Mouse (Mus musculus): ENCODE measurements around the gene Mob3a.

The Mob3a gene

DNA sequence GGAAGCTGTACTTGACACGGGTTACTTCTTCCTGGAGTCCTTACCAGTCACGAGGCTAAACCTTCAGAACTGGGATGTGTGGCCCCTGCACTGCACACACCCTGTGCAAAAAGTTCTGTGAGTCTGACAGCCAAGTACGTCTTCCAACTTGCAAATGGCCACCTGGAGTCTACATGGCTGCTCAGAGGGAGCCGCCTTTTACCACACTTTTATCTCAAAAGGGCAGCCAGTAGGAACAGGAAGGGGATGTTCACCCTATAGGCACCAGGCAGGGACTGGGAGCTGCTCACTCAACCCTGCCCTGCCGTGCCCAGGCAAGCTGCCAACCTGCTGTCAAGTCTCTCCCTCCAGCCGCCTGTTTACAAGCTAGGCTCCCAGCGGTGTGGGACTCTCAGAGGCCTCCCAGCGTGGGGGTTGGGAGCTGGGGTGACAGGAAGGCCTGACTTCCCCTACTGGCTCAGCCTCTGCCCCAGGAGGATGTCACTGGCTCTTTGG, 23.8 kb downstream of the Mob3a start, which contains the start of gene Mknk2:
Gene Mknk2, minus strand, starts transcription at position 171 of the 495 bp plus-strand sequence.
- peak in 1 of 2 experiments; percentile 83 for DNase-seq (ENCODE audit: low spot score in 2 of 2)

DNA sequence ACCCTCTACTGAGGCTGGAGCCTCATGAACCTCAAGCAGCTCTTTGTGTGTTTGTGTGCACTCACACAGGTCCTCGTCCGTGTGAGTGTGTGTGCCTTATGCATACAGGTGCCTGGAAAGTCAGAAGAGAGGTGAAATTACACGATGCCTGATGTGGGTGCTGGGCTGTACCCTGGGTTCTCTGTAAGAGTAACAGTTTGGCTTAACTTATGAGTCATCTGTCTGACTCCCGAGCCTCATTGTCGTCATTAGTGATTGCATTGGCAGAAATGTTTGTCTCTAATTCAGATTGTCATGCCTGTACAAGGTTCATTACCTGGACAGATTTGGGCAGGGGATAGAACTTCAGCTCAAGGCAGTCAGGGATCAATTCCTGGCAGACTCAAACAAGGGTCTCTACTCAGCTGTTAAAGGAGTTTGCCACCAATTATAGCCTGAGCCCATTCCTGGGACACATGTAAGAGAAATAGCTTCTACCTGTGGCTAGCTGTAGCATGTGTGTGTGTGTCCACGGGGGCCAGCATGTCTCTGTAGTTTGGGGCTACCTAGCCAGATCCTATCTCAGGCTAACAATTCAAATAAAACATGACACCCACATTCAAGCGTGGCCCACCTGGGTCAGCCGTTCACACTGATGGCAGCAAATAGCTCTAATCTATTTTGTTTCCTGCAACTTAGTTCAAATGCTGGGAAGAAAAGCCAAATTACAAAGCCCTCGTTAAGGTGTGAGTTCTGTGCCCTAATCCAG, 24.5 kb downstream of the Mob3a start:
- no peak for DNase-seq (ENCODE audit: low spot score in 2 of 2)

GRCm38 (mm10) chr10:80676198-80676928, 25.4 kb downstream of the Mob3a start:
- DNase-seq (ENCODE audit: low spot score in 2 of 2), result peak; percentile 99

GRCm38 (mm10) chr10:80675405-80676197, 26.2 kb downstream of the Mob3a start:
- DNase-seq (ENCODE audit: low spot score in 2 of 2), result no peak

DNA sequence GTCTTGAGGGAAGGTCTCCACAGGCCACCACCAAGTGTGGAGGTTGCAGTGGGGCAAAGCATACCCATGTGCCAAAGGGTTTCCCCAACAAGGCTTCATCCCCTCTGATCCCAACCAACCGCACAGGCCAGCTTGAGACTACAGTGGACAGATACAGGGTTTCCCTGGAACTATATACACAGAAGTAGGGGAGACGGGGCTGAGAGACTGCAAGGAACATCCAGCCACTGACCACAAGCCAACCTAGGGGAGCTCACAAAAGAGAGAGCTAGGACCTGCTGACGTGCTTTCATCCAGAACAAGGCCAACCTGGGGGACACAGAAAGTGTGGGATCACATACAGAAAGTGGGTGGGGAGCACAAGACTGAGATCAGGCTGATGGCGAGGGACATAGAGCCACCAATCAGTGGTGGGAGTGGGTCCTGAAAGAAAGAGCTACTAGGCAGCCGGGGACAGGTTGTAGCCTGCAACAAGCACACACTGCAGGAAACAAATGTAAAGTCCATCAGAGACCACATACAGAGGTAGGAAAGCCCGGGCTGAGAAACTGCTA, 26.8 kb downstream of the Mob3a start:
- DNase-seq (ENCODE audit: low spot score in 2 of 2), result no peak

DNA sequence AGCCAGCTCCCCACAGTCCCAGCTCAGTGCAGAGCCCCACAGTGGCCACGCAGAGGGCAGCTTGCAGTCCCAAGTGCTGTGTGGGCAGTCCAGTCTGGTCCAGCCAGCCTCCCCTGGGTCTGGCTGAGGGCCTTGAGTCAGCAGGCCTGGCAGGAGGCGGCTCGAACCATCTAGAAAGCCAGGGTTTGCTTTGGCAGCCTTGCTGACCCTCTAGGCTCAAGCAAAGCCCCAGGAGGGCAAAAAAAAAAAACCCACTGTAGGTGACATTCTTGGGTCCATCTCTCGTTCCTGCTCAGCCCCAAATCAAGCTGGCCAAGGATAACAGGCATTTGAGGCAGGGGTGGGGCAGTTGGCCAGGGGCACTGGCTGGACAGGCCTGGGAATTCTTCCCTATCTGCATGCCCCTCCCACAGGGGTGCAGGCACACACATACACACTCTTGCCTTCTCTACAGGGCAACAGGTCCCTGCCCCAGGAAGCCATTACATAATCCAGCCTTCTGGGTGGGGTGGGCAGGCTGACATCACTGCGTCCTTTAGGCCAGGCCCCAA, 27.5 kb downstream of the Mob3a start:
- DNase-seq (ENCODE audit: low spot score in 2 of 2), result no peak

GRCm38 (mm10) chr10:80673690-80674089, 28.1 kb downstream of the Mob3a start:
- DNase-seq (ENCODE audit: low spot score in 2 of 2), result no peak

GRCm38 (mm10) chr10:80671936-80672690, 29.7 kb downstream of the Mob3a start:
- no peak for DNase-seq (ENCODE audit: low spot score in 2 of 2)

DNA sequence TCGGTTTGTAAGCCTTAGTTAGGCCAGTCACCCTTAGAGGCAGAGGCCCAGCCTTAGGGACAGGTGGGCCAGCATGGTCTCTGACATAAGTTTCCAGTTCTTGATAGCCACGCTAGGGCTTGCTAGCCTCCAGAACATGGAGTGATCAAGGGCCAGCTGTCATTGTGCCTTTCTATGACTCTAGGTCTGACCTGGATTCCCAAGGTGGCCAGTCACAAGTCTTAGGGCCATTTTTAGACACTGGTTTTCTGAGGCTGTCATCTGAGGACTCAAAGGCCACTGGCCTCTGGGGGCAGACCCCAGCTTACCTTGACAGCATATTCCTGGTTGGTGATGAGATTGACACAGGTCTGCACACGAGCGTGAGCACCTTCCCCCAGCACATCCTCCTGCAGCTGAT, 30.5 kb downstream of the Mob3a start:
- no peak for DNase-seq (ENCODE audit: low spot score in 2 of 2)

DNA sequence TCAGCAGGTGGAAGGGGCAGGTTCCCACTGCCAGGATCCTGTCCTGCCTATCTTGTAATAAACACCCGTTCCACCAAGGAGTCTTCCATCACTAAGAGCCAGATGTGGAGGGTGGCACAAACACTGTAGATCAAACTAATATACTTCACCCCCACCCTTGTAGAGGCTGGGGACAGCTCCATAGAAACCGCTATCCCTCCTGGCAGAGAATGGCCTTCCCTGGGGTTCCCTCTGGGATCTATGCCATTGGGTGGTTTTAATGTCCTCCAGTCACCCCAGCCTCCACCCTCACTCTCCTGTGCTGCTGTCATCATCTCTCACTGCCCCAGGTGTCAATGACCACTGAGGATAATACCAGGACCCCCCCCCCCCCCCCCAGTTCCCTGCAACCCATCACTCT, 31.2 kb downstream of the Mob3a start:
- DNase-seq (ENCODE audit: low spot score in 2 of 2), result no peak

DNA sequence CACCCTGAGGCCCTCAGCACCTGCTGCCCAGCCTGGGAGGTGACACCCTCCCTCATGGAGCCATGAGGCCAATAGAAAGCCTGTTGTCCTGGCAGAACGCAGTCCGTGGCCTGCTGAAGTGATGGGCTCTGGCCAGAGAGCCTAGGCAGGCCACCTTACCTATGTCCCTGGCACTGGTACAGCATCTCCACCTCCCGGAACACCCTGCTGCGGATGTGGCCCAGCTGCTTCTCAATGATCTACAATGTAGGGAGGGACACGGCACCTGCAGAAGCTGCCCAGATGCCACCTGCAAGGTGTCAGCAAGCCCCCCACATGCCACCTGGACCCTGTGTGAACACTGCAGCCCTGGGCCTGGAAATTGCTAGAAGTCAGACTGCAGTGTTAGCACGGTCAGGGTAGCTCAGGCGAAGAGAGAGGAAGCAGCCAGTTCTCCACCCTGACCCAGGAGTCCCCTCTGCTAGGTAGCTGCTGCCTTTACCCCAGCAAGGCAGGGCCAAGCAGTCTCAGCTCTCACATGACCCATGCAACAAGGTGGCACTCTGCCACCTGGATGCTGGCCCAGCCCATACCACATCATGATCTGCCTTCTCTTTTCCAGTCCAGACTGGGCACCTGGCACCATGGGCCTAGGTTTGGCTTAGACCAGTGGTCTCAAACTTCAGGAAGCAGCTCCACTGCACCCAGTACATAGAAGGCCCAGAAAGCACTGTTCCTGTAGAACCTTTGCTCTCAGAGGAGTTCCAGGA, 31.9 kb downstream of the Mob3a start:
- DNase-seq (ENCODE audit: low spot score in 2 of 2), result no peak

- no peak for DNase-seq (ENCODE audit: low spot score in 2 of 2)
These were observed 32.8 kb downstream of the Mob3a start for GRCm38 (mm10) chr10:80669018-80669417.

DNA sequence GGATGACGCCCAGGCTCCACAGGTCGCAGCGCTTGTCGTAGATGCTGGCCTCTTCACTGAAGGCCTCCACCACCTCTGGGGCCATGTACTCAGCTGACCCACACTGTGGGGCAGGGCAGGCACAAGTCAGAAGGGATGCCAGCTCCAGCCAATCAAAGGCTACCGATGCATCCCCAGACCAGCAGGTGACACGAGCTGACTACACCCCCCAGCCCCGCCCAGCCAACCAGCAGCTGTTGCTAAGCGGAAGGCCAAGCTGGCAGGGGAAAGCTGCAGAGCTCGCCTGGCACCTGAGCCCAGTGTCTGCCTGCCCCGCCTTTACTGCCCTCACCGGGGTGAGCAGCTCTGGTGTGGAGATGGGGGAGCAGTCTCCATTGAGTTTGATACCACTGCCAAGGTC, 33.2 kb downstream of the Mob3a start:
- DNase-seq (ENCODE audit: low spot score in 2 of 2), result no peak

- DNase-seq (ENCODE audit: low spot score in 2 of 2), result no peak
These were observed 34.9 kb downstream of the Mob3a start for GRCm38 (mm10) chr10:80666837-80667412.

DNA sequence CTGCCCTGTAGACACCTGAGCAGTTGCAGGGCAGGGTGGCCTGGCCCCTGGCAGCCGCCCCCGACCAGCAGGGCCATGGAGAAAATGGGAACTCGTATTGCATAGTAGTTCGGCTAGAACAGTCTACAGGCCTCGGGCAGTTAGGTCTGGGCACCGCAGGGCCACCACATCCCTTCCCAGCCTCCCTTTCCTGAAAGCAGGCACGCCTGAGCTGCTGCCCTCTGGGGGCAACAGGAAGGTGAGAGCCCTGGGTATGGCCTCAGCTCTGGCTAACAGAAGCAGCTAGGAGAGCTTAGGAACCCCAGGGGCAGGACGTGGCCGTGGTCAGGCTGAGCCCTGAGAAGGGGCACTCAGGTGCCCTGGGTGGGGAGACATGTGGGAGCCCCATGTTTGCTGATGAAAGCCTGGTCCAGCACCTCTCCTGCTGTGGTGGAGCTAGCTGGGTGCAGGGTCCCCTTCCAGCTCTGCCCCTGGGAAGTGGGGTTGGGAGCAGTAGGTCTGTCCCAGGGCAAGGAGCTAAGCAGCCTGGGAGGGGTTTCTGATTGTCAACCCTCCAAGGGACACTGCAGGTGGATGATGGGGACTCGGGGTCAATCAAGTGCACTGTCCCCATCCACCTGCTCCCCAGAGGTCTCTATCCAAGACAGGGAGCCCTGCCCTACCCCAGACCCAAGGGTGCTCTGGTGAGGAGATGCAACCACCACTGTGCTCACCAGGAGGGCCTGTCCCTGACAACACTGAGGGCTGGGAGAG, 35.6 kb downstream of the Mob3a start:
- DNase-seq (ENCODE audit: low spot score in 2 of 2), result no peak

- DNase-seq (ENCODE audit: low spot score in 2 of 2), result no peak
These were observed 36.3 kb downstream of the Mob3a start for GRCm38 (mm10) chr10:80665459-80665858.

DNA sequence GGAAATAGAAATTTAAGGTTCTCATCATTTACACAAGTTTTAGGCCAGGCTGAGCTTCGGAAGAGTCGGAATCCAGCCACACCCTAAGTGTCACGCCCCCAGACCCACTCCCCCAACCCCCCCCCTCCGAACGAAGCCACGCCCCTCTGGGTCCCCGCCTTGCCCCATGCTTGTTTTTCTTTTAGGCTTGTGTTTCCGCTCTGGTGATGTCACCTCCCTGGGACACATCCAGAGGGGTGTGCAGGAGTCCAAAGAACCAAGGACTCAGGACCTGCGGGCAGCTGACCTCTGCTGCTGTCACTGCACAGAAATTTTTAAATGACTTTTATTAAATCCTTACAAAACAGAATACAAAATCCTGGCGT, 36.8 kb downstream of the Mob3a start:
- DNase-seq (ENCODE audit: low spot score in 2 of 2), result no peak

- no peak for DNase-seq (ENCODE audit: low spot score in 2 of 2)
These were observed 37.4 kb downstream of the Mob3a start for GRCm38 (mm10) chr10:80664197-80665015.

Measured in left cerebral cortex, adult 9 months (tissue).